Mouse (Mus musculus) intestine, embryonic 15.5 days (tissue): ENCODE measurements around the gene Klhdc1. TPM values are rescaled to one million over a fixed set of nuclear protein-coding genes. Genes with fewer than 3 reads are reported as not detected.

ENCODE experiments used
- ATAC-seq: fragments of 200-750 bp; cut with Nextera tagmentation; 2 replicates; pipeline ENCODE4 v1.8.0; 2017; ENCODE audit warnings: moderate TSS enrichment, moderate library complexity
- H3K27ac ChIP-seq: fragments of 300-500 bp; sonication (generic); 2 replicates; pipeline ENCODE4 v1.5.1; 2015; ENCODE audit warnings: mild to moderate bottlenecking, inconsistent platforms
- H3K27me3 ChIP-seq: fragments of 300-500 bp; sonication (generic); replicated peaks from 2 replicates; pipeline ENCODE4 v1.6.1; 2015; ENCODE audit warnings: inconsistent platforms
- H3K36me3 ChIP-seq: fragments of 300-500 bp; sonication (generic); 2 replicates; pipeline ENCODE4 v1.6.1; 2015; ENCODE audit warnings: inconsistent platforms
- H3K4me1 ChIP-seq: fragments of 300-500 bp; sonication (generic); replicated peaks from 2 replicates; pipeline ENCODE4 v1.6.1; 2015; ENCODE audit warnings: inconsistent platforms
- H3K4me2 ChIP-seq: fragments of 300-500 bp; sonication (generic); replicated peaks from 2 replicates; pipeline ENCODE4 v1.6.1; 2015; ENCODE audit warnings: mild to moderate bottlenecking, inconsistent platforms
- H3K4me3 ChIP-seq: fragments of 300-500 bp; sonication (generic); replicated peaks from 2 replicates; pipeline ENCODE4 v1.5.1; 2015; ENCODE audit warnings: inconsistent platforms
- H3K9ac ChIP-seq: fragments of 300-500 bp; sonication (generic); 2 replicates; pipeline ENCODE4 v1.6.1; 2015; ENCODE audit warnings: inconsistent platforms
- H3K9me3 ChIP-seq: fragments of 300-500 bp; sonication (generic); 2 replicates; pipeline ENCODE4 v1.6.1; 2016; ENCODE audit warnings: inconsistent platforms
- WGBS: fragments of 180-500 bp; shearing (Covaris S2); methylation state at CpG from one replicate; pipeline ENCODE4 v1.1.7; 2015; 5-methylcytosine and 5-hydroxymethylcytosine counted together
- polyA plus RNA-seq: library from polyadenylated mRNA; unstranded; fragments of >200 nt; fragmentation: Nextera tagmentation; extraction: Ambion mirVana; gene quantifications from 2 replicates; pipeline ENCODE4 v1.2.1, GENCODE M21; 2015

The Klhdc1 gene
- polyA plus RNA-seq, 1 experiment from 2014 or later: 7.4 TPM

DNA sequence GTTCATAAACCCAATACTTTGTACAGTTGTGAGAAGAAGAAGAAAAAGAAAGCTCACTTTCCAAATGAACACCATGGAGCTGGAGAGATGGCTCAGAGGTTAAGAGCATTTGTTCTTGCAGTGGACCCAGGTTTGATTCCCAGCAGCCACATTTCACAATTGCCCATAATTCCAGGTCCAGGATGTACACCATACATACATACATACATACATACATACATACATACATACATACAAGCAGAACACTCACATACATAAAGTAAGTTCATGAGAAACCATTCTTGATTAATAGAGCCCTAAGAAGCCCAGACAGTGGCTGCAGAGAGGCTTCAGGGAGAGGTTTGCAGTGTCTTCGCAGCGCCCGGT is 412 bp downstream of the Klhdc1 start:
- Histone ChIP-seq H3K36me3 (no peaks in the 10 kb centered on the region), H3K27me3 (no peaks in the 10 kb centered on the region), H3K9ac (peak overlapping the region; percentile 82), H3K4me3 (peak overlapping the region; percentile 77), H3K4me1 (no peaks in the 10 kb centered on the region), H3K4me2 (peak overlapping the region; percentile 81), H3K27ac (peak overlapping the region; percentile 83), H3K9me3 (no peaks in the 10 kb centered on the region)
- 3% methylated on average over 3 of the region's 3 CpGs for WGBS
- ATAC-seq: no peak

DNA sequence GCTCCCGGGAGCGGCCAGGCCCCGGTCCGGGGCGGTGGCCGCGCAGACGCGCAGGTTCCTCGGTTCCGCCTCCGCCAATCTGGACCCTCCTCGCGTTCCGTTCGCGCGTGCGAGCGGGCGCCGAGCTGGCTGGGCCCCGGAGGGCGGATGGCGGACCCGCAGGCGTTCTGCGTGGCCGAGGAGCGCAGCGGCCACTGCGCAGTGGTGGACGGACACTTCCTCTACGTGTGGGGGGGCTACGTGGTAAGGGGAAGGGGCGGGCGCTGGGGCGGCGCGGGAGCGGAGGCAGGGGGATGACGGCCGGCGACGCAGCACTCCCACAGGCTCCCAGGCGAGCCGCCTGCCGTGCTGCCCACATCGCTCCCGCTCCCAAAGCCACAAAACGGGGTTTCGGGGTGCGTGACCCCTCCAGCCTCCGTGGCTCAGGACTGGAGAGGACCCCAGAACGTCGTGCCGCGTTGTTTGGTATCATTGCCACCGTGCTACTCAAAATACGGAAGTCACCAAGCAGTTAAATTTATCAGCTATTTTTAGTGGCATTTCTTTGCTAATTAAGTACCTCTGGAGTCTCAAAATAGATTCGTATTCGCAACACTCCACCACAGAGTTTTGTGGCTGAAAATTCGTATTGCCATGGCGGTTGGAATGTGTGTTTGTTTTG is 925 bp downstream of the Klhdc1 start:
- Histone ChIP-seq H3K4me3 (peak overlapping the region; percentile 77), H3K4me1 (no peaks in the 10 kb centered on the region), H3K27me3 (no peaks in the 10 kb centered on the region), H3K9ac (peak overlapping the region; percentile 82), H3K36me3 (no peaks in the 10 kb centered on the region), H3K9me3 (no peaks in the 10 kb centered on the region), H3K27ac (peak overlapping the region; percentile 83), H3K4me2 (peak overlapping the region; percentile 81)
- ATAC-seq: peak; percentile 92
- WGBS: under 1% methylated on average over 64 of the region's 64 CpGs

DNA sequence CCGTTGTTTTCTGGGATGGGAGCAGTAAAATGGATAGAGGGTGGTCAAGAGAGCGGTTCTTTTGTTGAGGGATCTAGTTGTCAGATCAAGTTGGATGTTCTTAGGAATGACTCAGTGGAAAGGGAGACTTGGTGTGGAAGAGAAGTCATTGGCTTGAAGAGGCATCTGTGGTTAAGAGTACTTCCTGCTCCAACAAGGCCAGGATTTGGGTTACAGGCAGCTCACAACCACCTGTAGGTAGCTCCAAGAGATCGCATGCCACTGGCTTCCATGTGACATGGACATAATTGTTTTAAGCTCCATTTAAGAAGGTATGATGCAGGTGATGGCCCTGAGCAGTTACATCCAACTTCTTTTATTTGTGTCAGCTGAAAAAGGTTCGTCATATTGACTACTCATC is 8.8 kb downstream of the Klhdc1 start:
- Histone ChIP-seq H3K9ac (no peak overlapping the region), H3K9me3 (no peaks in the 10 kb centered on the region), H3K27ac (no peak overlapping the region), H3K4me2 (no peak overlapping the region), H3K36me3 (no peaks in the 10 kb centered on the region), H3K27me3 (no peaks in the 10 kb centered on the region), H3K4me3 (no peak overlapping the region), H3K4me1 (no peaks in the 10 kb centered on the region)
- ATAC-seq: no peak
- 86% methylated on average over 4 of the region's 4 CpGs for WGBS

DNA sequence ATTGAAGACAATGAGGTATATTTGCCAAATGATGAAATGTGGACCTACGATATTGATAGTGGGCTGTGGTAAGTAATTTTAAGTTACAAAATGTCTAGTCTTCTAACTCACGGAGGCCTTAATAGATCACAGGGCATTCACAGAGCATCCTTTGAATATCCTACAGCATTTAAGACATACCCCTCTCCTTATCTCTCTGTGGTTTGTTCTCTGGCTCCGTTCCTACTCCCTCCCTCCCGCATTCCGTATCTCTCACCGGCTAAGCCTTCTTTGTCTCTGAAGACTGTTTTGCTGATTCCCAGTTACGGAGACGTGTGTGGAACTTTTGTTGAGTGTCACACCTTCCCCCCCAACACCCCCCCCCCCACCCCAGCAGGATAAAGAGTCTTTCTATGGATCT is 9.8 kb downstream of the Klhdc1 start:
- H3K4me1 ChIP-seq: no peaks in the 10 kb centered on the region
- no peak overlapping the region for H3K9ac ChIP-seq
- no peak overlapping the region for H3K27ac ChIP-seq
- H3K4me3 ChIP-seq: no peak overlapping the region
- H3K36me3 ChIP-seq: no peaks in the 10 kb centered on the region
- no peaks in the 10 kb centered on the region for H3K27me3 ChIP-seq
- ATAC-seq: no peak
- H3K9me3 ChIP-seq: no peaks in the 10 kb centered on the region
- WGBS: 78% methylated on average over 8 of the region's 8 CpGs
- no peak overlapping the region for H3K4me2 ChIP-seq

DNA sequence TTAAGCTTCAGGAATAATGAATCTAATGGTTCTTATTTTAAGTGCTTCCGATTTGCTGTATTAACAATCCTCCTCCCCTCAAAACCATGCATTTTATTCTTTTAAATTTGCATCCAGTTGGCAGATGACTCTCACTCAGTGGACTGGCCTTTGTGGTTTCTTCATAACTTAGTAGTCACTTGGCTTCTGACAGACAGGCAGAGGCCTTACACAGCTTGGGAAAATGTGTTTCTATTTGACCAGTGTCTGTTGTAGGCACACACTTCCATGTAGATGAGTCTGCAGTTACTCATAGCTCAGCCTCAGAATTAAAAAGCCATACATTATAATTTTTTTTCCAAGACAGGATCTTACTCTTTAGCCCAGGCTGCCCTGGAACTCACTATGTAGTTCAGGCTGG is 12.8 kb downstream of the Klhdc1 start:
- Histone ChIP-seq H3K9me3 (no peaks in the 10 kb centered on the region), H3K27me3 (no peaks in the 10 kb centered on the region), H3K36me3 (no peaks in the 10 kb centered on the region), H3K4me3 (no peak overlapping the region), H3K4me2 (no peak overlapping the region), H3K27ac (no peak overlapping the region), H3K9ac (no peak overlapping the region), H3K4me1 (no peaks in the 10 kb centered on the region)
- 89% methylated on average over 1 of the region's 1 CpGs for WGBS
- no peak for ATAC-seq

DNA sequence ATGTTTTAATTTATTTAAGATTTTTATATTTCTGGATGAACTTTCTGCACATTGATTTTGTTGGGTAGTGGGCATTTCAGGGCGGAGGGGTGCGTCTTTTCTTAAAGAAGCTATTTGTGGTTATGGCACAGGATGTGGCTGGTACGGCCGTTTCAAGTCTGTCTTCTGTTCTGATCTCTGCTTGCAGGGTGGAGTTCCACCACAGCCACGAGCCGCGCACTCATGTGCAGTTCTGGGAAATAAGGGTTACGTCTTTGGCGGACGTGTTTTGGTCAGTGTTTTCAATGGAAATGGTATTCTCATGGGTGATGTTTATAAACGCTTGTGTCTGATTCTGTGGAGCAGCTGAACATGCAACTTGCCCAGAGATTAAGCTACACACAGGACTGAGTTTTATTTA is 16.9 kb downstream of the Klhdc1 start:
- Histone ChIP-seq H3K36me3 (no peaks in the 10 kb centered on the region), H3K27ac (no peak overlapping the region), H3K4me2 (no peak overlapping the region), H3K9me3 (no peaks in the 10 kb centered on the region), H3K4me3 (no peak overlapping the region), H3K27me3 (no peaks in the 10 kb centered on the region), H3K4me1 (no peaks in the 10 kb centered on the region), H3K9ac (no peak overlapping the region)
- ATAC-seq: no peak
- 79% methylated on average over 11 of the region's 11 CpGs for WGBS

DNA sequence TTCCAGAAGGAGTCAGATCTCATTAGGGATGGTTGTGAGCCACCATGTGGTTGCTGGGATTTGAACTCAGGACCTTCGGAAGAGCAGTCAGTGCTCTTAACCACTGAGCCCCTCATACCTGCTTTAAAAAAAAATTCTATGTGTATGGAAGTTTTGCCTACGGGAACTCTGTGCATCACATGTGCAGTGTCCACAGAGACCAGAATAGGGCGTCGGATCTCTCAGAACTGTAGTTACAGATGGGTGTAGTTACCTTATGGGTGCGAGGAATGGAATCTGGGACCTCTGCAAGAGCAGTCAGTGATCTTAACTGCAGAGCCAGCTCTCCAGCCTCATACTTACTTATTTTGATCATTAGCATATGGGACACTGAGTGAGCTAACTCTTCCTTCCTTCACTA is 21.3 kb downstream of the Klhdc1 start:
- Histone ChIP-seq H3K27ac (no peak overlapping the region), H3K4me1 (no peaks in the 10 kb centered on the region), H3K27me3 (no peaks in the 10 kb centered on the region), H3K4me2 (no peak overlapping the region), H3K9ac (no peak overlapping the region), H3K4me3 (no peak overlapping the region), H3K36me3 (no peaks in the 10 kb centered on the region), H3K9me3 (no peaks in the 10 kb centered on the region)
- WGBS: 90% methylated on average over 5 of the region's 5 CpGs
- no peak for ATAC-seq

DNA sequence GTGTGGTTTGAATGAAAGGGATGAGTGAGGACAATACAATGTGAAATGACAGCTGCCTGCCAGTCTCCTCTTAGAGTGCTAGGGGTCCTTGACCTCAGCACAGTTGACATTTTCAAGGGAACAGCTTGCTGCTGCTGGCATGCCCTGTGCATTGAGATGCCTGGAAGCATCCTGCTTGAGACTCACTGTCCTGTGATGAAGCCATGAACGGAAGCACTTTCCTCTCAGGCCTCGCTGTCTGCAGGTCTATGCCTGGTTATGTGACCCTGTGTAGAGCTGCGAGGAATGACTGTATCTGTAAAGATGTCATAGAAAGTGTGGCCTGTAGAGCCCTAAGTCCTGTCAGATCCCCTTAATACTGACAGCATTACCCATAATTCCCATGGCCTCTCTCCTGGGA is 24.1 kb downstream of the Klhdc1 start:
- no peaks in the 10 kb centered on the region for H3K27me3 ChIP-seq
- ATAC-seq: no peak
- 84% methylated on average over 3 of the region's 3 CpGs for WGBS
- H3K9me3 ChIP-seq: no peaks in the 10 kb centered on the region
- H3K4me1 ChIP-seq: no peaks in the 10 kb centered on the region
- H3K4me3 ChIP-seq: no peak overlapping the region
- H3K9ac ChIP-seq: no peak overlapping the region
- no peak overlapping the region for H3K4me2 ChIP-seq
- no peaks in the 10 kb centered on the region for H3K36me3 ChIP-seq
- no peak overlapping the region for H3K27ac ChIP-seq

DNA sequence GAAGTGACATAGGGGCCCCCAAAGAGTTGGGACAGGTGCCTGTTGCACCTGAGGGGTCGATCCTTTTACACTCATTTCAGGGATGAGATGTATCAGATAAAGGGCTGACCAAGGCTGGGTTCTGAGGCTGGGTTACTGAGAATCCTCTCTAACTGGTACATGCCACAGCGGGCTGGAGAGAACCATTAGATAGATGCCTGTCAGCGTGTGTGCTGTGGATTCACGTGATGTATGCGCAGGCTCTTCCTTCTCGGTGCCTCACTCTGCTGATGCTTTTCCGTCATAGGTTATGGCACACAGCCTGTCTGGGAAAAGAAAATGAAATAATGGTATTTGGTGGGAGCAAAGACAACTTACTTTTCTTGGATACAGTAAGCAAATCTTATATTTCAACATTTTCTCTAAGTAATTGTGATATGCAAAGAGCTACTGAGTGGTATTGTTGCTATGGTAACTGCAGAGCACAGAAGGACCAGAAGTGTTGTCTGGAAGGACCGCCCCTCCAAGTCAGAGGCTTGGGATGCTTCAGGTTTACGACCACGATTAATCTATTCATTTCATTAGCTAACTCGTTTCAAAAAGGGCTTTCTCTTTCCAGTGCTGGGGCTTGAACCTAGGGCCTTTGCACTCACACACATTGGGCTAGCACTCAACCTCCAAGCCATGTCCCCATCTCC is 27.1 kb downstream of the Klhdc1 start:
- Histone ChIP-seq H3K27ac (no peak overlapping the region), H3K4me2 (no peak overlapping the region), H3K36me3 (no peaks in the 10 kb centered on the region), H3K4me1 (no peaks in the 10 kb centered on the region), H3K9me3 (no peaks in the 10 kb centered on the region), H3K9ac (no peak overlapping the region), H3K4me3 (no peak overlapping the region), H3K27me3 (no peaks in the 10 kb centered on the region)
- no peak for ATAC-seq
- WGBS: 73% methylated on average over 11 of the region's 11 CpGs

DNA sequence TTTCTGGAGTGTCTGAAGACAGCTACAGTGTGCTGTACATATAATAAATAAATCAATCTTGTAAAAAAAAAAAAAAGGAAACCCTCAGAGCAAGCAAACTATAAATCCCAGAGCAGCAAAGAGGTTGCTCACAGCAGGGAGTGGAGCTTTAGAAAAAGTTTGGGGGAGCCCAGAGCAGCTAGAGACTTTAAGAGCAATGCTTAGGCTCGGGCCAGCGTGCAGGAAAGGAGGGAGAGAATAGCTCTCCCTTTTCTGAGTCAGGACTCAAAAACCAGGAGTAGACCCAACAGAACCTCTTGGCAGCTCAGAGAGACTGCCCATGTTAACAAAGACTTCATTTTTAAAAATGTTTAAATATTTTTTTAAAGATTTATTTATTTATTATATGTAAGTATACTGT is 28.0 kb downstream of the Klhdc1 start:
- no peak overlapping the region for H3K9ac ChIP-seq
- H3K36me3 ChIP-seq: no peaks in the 10 kb centered on the region
- no peaks in the 10 kb centered on the region for H3K27me3 ChIP-seq
- 82% methylated on average over 2 of the region's 2 CpGs for WGBS
- H3K27ac ChIP-seq: no peak overlapping the region
- no peak overlapping the region for H3K4me2 ChIP-seq
- H3K9me3 ChIP-seq: no peaks in the 10 kb centered on the region
- no peaks in the 10 kb centered on the region for H3K4me1 ChIP-seq
- no peak overlapping the region for H3K4me3 ChIP-seq
- ATAC-seq: no peak

DNA sequence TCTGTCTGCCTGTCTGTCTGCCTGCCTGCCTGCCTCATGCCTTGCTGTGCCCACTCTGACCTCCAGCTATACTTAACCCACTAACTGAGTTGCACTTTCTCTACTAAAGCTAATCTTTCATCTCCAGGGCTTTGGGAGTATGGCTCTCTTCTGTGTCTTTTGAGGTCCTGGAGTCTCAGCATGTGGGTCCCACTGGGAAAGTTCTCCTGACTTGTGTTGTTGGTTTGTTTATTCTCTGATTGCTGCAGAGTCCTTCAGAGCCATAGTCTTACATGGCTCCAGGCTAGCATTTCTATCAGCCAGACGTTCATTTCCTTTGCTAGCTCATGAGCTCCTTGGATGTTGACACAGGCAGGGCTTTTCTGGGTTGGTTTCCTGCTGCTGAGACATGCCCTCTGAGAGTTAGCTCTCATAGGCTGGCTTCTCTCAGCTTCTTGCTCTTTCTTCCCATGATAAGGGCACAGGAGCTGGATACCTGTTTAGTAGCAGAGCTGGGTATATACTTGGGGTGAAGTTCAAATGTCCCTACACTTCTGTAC is 39.0 kb downstream of the Klhdc1 start:
- Histone ChIP-seq H3K9ac (no peak overlapping the region), H3K4me3 (no peak overlapping the region), H3K36me3 (no peaks in the 10 kb centered on the region), H3K4me2 (no peak overlapping the region), H3K27me3 (no peaks in the 10 kb centered on the region), H3K9me3 (no peaks in the 10 kb centered on the region), H3K27ac (no peak overlapping the region), H3K4me1 (no peaks in the 10 kb centered on the region)
- WGBS: 12% methylated on average over 1 of the region's 1 CpGs
- ATAC-seq: no peak

DNA sequence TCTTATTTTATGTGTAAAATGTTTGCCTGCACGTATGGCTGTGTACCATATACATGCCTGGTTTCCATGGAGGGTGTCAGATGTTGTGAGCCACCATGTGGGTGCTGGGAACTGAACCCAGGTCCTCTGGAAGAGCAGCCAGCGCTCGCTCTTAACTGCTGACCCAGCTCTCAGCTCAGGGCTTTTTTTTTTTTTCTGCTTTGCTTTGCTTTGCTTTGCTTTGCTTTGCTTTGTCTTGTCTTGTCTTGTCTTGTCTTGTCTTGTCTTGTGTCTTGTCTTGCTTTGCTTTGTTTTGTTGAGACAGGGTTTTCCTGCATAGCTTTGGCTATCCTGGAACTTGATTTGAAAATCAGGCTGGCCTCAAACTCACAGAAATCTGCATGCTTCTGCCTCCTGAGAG is 39.9 kb downstream of the Klhdc1 start:
- ATAC-seq: no peak
- Histone ChIP-seq H3K4me2 (no peak overlapping the region), H3K27me3 (no peaks in the 10 kb centered on the region), H3K36me3 (no peaks in the 10 kb centered on the region), H3K27ac (no peak overlapping the region), H3K4me1 (no peaks in the 10 kb centered on the region), H3K9ac (no peak overlapping the region), H3K9me3 (no peaks in the 10 kb centered on the region), H3K4me3 (no peak overlapping the region)
- 93% methylated on average over 3 of the region's 3 CpGs for WGBS

DNA sequence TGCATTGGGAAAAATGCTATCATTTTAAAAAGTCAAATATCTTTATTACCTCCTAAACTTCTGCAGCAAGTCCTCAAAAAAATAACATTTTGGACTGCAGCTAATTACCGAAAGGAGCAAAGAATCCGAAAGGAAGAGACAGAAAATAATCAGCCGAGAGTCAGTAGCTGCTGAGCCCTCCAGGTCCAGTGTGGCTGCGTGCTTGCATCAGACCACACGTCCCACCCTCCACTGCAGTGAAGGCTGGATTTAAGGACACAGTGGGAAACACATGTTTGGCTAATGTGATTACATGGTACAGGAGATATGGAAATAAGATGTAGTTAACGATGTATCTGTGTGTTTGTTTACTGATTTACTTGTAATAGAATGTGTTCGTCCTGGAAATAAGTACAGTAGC is 42.2 kb downstream of the Klhdc1 start:
- 85% methylated on average over 7 of the region's 7 CpGs for WGBS
- H3K9me3 ChIP-seq: no peaks in the 10 kb centered on the region
- no peaks in the 10 kb centered on the region for H3K4me1 ChIP-seq
- H3K4me3 ChIP-seq: no peak overlapping the region
- ATAC-seq: no peak
- no peak overlapping the region for H3K27ac ChIP-seq
- no peak overlapping the region for H3K4me2 ChIP-seq
- H3K27me3 ChIP-seq: no peaks in the 10 kb centered on the region
- H3K36me3 ChIP-seq: no peaks in the 10 kb centered on the region
- no peak overlapping the region for H3K9ac ChIP-seq
